Mouse (Mus musculus): Measurements from ENCODE around the gene Gm42906.

DNA sequence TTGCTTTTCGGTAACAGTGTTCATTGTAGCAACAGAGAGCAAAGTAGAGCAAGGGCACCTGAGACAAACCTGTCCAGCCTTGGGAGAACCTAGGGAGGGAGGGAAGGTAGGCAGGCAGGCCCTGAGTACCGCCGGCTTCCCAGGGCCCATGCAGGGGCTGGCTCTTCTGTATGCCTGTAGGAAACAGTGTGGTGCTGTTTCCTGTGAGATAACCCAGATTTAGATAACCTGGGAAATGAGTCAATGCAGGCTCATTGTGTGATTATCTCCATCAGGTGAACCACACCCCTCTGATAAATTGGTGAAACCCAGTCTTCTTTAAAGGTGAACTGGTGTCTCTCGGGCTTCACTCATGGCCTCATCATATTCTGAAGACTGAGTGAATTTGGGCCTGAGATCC lies 401.9 kb downstream of the Gm42906 start:
- no peak for TF ChIP-seq CTCF (IDR thresholded peaks at IDR 0.05; ENCODE audit: low read depth, low read length)
- no peak for TF ChIP-seq EP300 (IDR thresholded peaks at IDR 0.05; ENCODE audit: insufficient read depth, low read depth, low read length)
- TF ChIP-seq POLR2A (IDR thresholded peaks at IDR 0.05; ENCODE audit: insufficient read depth, low read length), result no peak
